Mouse (Mus musculus) hindbrain, postnatal 0 days (tissue): ENCODE results near the gene Gm10300. TPM values are rescaled to one million over a fixed set of nuclear protein-coding genes. Genes with fewer than 3 reads are reported as not detected.

Source experiments
- ATAC-seq: fragments of 200-750 bp; cut with Nextera tagmentation; 2 replicates; pipeline ENCODE4 v1.8.0; 2017; ENCODE audit warnings: mild to moderate bottlenecking, moderate TSS enrichment, moderate library complexity
- DNase-seq: peaks from one replicate; pipeline ENCODE4 v3.0.0-alpha.2; 2015; ENCODE audit warnings: low spot score
- H3K27ac ChIP-seq: fragments of 300-500 bp; sonication (generic); 2 replicates; pipeline ENCODE4 v1.5.1; 2014; ENCODE audit warnings: mild to moderate bottlenecking
- H3K27me3 ChIP-seq: fragments of 300-500 bp; sonication (generic); 2 replicates; pipeline ENCODE4 v1.6.1; 2014; ENCODE audit warnings: low read length, mixed read lengths; ENCODE audit not compliant: insufficient read depth
- H3K36me3 ChIP-seq: fragments of 300-500 bp; sonication (generic); 2 replicates; pipeline ENCODE4 v1.6.1; 2014; ENCODE audit warnings: low read length, mixed read lengths; ENCODE audit not compliant: insufficient read depth
- H3K4me1 ChIP-seq: fragments of 300-500 bp; sonication (generic); 2 replicates; pipeline ENCODE4 v1.6.1; 2014; ENCODE audit warnings: antibody characterized with exemption, low read length, mixed read lengths; ENCODE audit not compliant: insufficient read depth
- H3K4me2 ChIP-seq: fragments of 300-500 bp; sonication (generic); 2 replicates; pipeline ENCODE4 v1.6.1; 2014; ENCODE audit warnings: low read depth, mild to moderate bottlenecking, low read length, moderate library complexity, mixed read lengths
- H3K4me3 ChIP-seq: fragments of 300-500 bp; sonication (generic); 2 replicates; pipeline ENCODE4 v1.5.1; 2014; ENCODE audit warnings: low read length
- H3K9ac ChIP-seq: fragments of 300-500 bp; sonication (generic); replicated peaks from 2 replicates; pipeline ENCODE4 v1.6.1; 2014; ENCODE audit warnings: mild to moderate bottlenecking, low read length, moderate library complexity, mixed read lengths
- H3K9me3 ChIP-seq: fragments of 300-500 bp; sonication (generic); 2 replicates; pipeline ENCODE4 v1.6.1; 2016; ENCODE audit warnings: low read length, mixed read lengths
- CTCF ChIP-seq: IDR thresholded peaks from 2 replicates; pipeline ENCODE4 v1.5.1; 2016; ENCODE audit warnings: antibody characterized with exemption, control low read depth, low read depth
- WGBS: fragments of 180-500 bp; shearing (Covaris S2); extraction: QIAGEN DNeasy Blood & Tissue Kit; methylation state at CpG from one replicate; pipeline ENCODE4 v1.1.7; 2014; 5-methylcytosine and 5-hydroxymethylcytosine counted together
- polyA plus RNA-seq: library from polyadenylated mRNA; unstranded; fragments of >200 nt; fragmentation: Nextera tagmentation; extraction: Ambion mirVana; gene quantifications from 2 replicates; pipeline ENCODE4 v1.2.1, GENCODE M21; 2015
- total RNA-seq: library from RNA; depleted of rRNA; stranded (reverse); fragments of >200 nt; gene quantifications from 2 replicates; pipeline ENCODE4 v1.2.3, GENCODE M21; 2014

The Gm10300 gene
- total and polyA plus RNA-seq, 2 experiments from 2014 or later, result not detected

DNA sequence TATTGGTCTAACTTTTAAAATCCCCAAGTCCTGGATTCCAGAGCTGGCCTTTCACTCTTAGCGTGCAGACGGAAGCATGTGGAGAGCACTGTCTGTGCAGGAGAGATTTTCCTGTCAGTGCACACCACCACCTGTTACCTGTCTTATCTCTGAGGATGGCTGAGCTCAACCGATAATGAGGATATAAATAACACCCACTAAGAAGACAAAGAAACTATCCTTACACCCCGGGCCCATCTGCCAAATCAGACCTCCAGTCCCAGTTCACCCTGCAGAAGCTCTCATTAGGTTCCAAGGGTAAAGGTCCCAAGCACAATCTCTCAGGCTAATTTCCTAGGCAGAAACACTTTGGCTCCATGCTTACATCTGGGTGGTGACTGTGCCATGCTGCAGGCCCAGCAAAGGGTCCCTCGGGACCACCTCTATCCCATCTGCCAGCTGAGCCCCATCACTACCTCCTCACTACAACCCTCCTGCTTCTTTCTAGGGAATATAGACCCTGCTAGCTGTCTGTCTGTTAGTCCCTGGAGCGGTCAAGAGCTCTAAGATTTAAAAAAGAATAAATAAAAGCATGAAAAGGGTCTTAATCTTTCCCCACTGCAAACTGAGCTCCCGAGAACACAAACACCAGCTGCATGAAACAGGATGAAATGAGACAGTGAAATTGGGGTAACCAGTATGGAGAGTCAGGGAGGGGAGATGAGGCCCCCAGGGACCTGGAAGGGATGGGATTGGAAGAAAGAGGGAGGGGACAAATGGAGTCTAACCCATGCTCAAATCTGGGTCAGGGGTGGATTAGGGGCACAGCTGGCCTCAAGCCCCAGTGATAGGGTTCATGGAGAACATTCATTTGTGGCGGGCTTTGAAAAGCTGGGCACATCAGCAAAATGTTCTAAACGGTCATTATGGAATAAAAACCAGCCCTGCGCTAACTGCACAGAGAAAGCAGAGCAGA lies 22.9 kb upstream of the Gm10300 start:
- 57% methylated on average over 10 of the region's 10 CpGs for WGBS
- peak; percentile 6 for DNase-seq
- no peak for ATAC-seq
- no peak overlapping the region for H3K4me3 ChIP-seq
- no peaks in the 10 kb centered on the region for H3K4me1 ChIP-seq
- H3K9ac ChIP-seq, result no peak overlapping the region
- no peak overlapping the region for H3K4me2 ChIP-seq
- H3K27me3 ChIP-seq, result no peaks in the 10 kb centered on the region
- H3K9me3 ChIP-seq, result no peaks in the 10 kb centered on the region
- no peak overlapping the region for H3K27ac ChIP-seq
- no peak for TF ChIP-seq CTCF
- H3K36me3 ChIP-seq, result no peaks in the 10 kb centered on the region

DNA sequence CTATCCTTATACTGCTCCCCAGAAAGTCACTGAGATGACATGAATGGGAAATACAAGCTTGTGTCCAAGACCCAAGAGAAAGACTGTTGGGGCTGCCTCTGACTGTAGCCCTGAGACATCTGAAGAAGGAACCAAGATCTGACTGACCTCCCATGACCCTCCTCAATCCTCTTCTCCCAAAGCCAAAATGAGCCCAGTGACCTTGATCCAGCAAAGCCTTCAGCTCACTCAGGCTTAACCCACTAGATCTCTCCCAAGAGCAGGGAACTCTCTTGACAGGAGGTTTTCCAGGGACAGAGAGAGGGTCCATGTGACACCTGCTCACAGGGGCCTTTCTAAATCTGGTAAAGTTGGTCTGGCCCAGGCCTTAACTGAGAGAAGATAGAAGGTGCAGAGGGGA lies 17.2 kb upstream of the Gm10300 start:
- Histone ChIP-seq H3K9me3 (no peaks in the 10 kb centered on the region), H3K27me3 (no peaks in the 10 kb centered on the region), H3K27ac (no peak overlapping the region), H3K4me1 (no peaks in the 10 kb centered on the region), H3K4me2 (no peak overlapping the region), H3K36me3 (no peaks in the 10 kb centered on the region), H3K9ac (no peak overlapping the region), H3K4me3 (no peak overlapping the region)
- no peak for ATAC-seq
- TF ChIP-seq CTCF, result no peak
- no peak for DNase-seq

DNA sequence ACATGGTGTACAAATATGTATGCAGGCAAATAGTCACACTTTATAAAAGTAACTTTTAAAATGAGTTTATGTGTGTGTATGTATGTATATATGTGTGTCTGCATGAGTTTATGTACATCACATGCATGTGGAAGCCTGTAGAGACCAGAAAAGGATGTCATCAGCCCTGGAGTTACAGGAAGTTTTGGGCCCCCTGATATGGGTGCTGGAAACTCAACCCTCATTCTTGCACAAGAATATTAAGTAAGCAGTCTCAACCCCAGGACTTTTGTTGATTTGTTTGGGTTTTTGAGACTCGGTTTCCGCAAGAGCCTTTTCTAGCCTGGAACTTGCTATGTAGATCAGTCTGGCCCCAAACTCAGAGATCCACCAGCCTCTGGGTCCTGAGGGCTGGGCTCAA lies 15.0 kb upstream of the Gm10300 start:
- DNase-seq, result no peak
- Histone ChIP-seq H3K4me1 (no peaks in the 10 kb centered on the region), H3K9ac (no peak overlapping the region), H3K4me3 (no peak overlapping the region), H3K9me3 (no peaks in the 10 kb centered on the region), H3K27ac (no peak overlapping the region), H3K36me3 (no peaks in the 10 kb centered on the region), H3K4me2 (no peak overlapping the region), H3K27me3 (no peaks in the 10 kb centered on the region)
- no peak for TF ChIP-seq CTCF
- WGBS, result 97% methylated on average over 2 of the region's 2 CpGs
- no peak for ATAC-seq

DNA sequence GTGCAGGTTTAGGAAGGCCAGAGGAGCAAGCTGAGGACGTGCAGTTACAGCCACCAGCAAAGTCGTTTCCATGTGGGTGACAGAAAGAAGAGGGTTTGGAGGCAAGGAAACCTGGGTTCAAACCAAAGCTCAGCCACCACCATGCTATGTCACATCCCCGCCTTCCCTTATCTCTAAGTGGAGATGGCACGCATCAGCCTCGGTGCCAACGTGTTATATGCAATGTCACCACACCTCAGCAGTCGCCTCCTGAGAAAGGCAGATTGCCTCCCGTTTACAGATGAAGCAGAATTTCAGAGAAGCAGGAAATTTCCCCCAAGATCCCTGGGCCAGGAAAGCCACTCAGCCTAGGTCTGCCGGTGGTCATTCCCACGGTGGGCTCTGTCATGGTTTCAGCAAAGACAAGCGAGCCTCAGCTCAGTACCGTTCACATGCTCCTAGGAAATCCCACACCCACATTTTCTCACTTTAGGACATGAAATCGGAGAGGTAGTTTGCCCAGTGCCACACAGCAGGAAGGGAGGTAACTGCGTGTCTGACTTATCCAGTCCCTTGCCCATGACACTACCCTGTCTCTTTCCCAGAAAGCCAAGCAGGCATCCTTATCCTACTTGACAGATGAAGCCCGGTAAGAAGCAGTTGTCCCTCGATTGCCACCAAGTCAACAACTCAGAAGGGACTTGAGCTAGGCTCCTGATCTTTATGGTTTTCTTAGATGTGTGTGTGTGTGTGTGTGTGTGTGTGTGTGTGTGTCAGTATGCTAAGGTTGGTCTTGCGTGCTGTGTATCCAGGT lies 14.3 kb upstream of the Gm10300 start:
- DNase-seq (no peak), ATAC-seq (no peak)
- H3K4me2 ChIP-seq, result no peak overlapping the region
- H3K9ac ChIP-seq, result no peak overlapping the region
- no peaks in the 10 kb centered on the region for H3K4me1 ChIP-seq
- TF ChIP-seq CTCF, result no peak
- no peaks in the 10 kb centered on the region for H3K9me3 ChIP-seq
- H3K27ac ChIP-seq, result no peak overlapping the region
- H3K27me3 ChIP-seq, result no peaks in the 10 kb centered on the region
- no peaks in the 10 kb centered on the region for H3K36me3 ChIP-seq
- WGBS, result 76% methylated on average over 17 of the region's 17 CpGs
- no peak overlapping the region for H3K4me3 ChIP-seq

DNA sequence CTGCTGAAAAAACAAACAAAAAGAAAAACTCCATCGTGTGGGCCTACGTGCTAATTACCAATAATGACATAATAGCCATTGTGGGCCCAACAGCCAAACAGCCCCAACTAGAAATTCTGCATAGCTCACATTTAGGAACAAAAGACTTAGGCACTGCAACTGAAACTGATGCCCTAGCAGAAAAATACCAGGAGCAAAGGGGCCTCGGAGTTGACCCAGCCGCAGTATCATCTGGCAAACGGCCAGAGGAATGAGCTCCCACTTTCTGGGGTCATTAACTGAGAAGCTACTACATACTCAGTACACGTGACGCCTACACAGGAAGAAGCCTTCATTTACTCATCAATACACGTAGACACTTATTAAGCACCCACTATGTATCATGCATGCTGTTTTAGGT lies 12.2 kb upstream of the Gm10300 start:
- no peak for TF ChIP-seq CTCF
- no peak overlapping the region for H3K9ac ChIP-seq
- no peak overlapping the region for H3K4me3 ChIP-seq
- WGBS, result 75% methylated on average over 8 of the region's 8 CpGs
- H3K27me3 ChIP-seq, result no peaks in the 10 kb centered on the region
- no peak overlapping the region for H3K4me2 ChIP-seq
- peaks cover 6% of the 10 kb centered on the region; the same call in 1 of the 2 replicates for H3K4me1 ChIP-seq
- H3K36me3 ChIP-seq, result no peaks in the 10 kb centered on the region
- no peak for DNase-seq
- ATAC-seq, result no peak
- no peak overlapping the region for H3K27ac ChIP-seq
- no peaks in the 10 kb centered on the region for H3K9me3 ChIP-seq

DNA sequence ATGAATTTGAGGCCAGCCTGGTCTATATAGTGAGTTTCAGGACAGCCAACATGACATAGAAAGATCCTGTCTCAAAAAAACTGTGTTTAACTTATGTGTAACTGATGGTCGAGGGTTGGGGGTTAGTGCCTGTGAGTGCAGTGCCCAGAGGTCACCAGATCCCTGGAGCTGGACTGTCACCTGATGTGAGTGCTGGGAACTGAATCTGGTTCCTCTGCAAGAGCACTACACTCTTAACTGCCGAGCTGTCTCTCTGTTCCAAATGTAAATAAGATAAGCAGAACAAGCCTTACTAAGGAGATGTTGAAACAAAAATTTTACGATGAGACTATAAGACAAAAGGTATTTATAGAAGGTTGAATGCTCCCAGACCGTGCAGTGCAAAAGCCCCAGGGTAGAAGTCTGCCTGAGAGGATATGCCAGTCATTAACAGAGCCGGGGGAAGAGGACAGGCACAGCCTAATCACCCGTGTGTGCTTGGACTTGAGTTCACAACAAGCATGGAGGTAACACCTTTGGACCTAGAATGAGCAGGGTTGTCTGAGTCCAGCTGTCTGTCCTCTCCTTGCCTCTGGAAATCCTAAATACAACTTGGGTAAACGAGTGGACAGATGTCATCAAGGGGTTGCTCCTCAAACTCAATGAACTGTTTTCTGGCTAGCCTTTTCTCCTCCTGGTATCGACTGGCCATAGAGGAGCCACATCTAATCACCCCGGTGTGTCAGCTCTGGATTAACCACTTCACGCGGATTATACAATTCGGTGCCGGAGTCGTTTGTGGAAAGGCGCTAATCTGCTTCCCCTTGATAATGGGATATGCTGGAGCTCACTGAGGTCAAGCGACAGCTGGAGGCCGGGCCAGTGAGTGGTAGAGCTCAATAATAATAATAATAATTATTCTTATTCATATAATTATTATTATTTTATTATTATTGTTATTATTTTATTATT lies 11.3 kb upstream of the Gm10300 start:
- Histone ChIP-seq H3K27ac (no peak overlapping the region), H3K27me3 (no peaks in the 10 kb centered on the region), H3K4me2 (no peak overlapping the region), H3K36me3 (no peaks in the 10 kb centered on the region), H3K4me1 (peaks cover 6% of the 10 kb centered on the region; the same call in 1 of the 2 replicates), H3K9me3 (no peaks in the 10 kb centered on the region), H3K9ac (no peak overlapping the region), H3K4me3 (no peak overlapping the region)
- TF ChIP-seq CTCF, result no peak
- ATAC-seq, result no peak
- DNase-seq, result no peak
- 73% methylated on average over 17 of the region's 17 CpGs for WGBS
